ENCODE assay signal across 27 mouse cellular contexts in genomic region chr11:112737071-112737470, GRCm38 (mm10). TPM values are rescaled to one million over a fixed set of nuclear protein-coding genes. Genes with fewer than 3 reads are reported as not detected.
A peak's percentile ranks its signal among the peaks of the same experiment; 100 is the strongest.
DNase-seq lines count a peak whose midpoint lies in the region.
"Had no signal": no experiment of that assay in that cellular context is flagged by ENCODE, and none has a peak within 500 bp of the region (broad histone marks: within the 10 kb centered on the region; RNA-seq: fewer than 3 reads in every experiment).

No protein-coding gene starts in this region.

- peak; percentile 26 for DNase-seq in embryo, embryonic 10 days (ENCODE audit: low spot score)
- DNase-seq in embryo, embryonic 9.5 days (ENCODE audit: extremely low spot score), result no peak
- DNase-seq in NIH3T3 (ENCODE audit: low read depth), result peak; percentile 61
- peak; percentile 67 for DNase-seq in embryonic facial prominence, embryonic 10.5 days (ENCODE audit: low spot score)
- no peak for DNase-seq in adipocyte (ENCODE audit: low spot score)
- no peak for DNase-seq in gastrocnemius, postnatal 14 days
- DNase-seq in gastrocnemius, postnatal 36 days, result no peak
- DNase-seq: adrenal gland, adult 2 months; adrenal gland, postnatal 14 days; B cell, adult 2 months; cerebellum, adult 11 months; cerebellum, adult 2 months; cerebellum, adult 9-11 months; cerebellum, postnatal 36 days; gastrocnemius, postnatal 10 days; heart, adult 2 months; heart, postnatal 14 days; kidney, adult 2 months had no signal

- H3K27ac ChIP-seq in embryonic facial prominence, embryonic 10.5 days (replicated peaks), result no peak overlapping the region
- H3K27ac ChIP-seq: forebrain, embryonic 10.5 days; forebrain, embryonic 13.5 days; heart, adult 2 months; heart, embryonic 10.5 days; heart, embryonic 13.5 days; hindbrain, embryonic 12.5 days; hindbrain, embryonic 15.5 days had no signal

- intact Hi-C loops in gastrocnemius, postnatal 14 days (cut with DNase I; ENCODE audit: low total_unique reads), result no loop called here
- intact Hi-C loops in gastrocnemius, postnatal 36 days (cut with DNase I), result no loop called here

- H3K4me1 ChIP-seq in embryonic facial prominence, embryonic 10.5 days, result peaks cover 18% of the 10 kb centered on the region
- H3K4me1 ChIP-seq: heart, embryonic 10.5 days; heart, embryonic 13.5 days; hindbrain, embryonic 12.5 days; hindbrain, embryonic 15.5 days had no signal

- H3K27me3 ChIP-seq in embryonic facial prominence, embryonic 10.5 days (replicated peaks; ENCODE audit: low read depth, poor library complexity, severe bottlenecking), result no peaks in the 10 kb centered on the region
- H3K27me3 ChIP-seq: forebrain, embryonic 13.5 days; heart, embryonic 13.5 days; hindbrain, embryonic 12.5 days; hindbrain, embryonic 15.5 days; Patski had no signal

- no peaks in the 10 kb centered on the region for H3K9me3 ChIP-seq in embryonic facial prominence, embryonic 10.5 days
- H3K9me3 ChIP-seq: forebrain, embryonic 10.5 days; forebrain, embryonic 13.5 days; heart, embryonic 10.5 days; heart, embryonic 13.5 days; hindbrain, embryonic 12.5 days; hindbrain, embryonic 15.5 days had no signal

- 46% methylated on average over 5 of the region's 5 CpGs for WGBS in embryonic facial prominence, embryonic 10.5 days

- no peaks in the 10 kb centered on the region for H3K36me3 ChIP-seq in embryonic facial prominence, embryonic 10.5 days (replicated peaks)
- H3K36me3 ChIP-seq: forebrain, embryonic 10.5 days; heart, embryonic 10.5 days; heart, embryonic 13.5 days; hindbrain, embryonic 12.5 days; hindbrain, embryonic 15.5 days had no signal

- H3K4me3 ChIP-seq in embryonic facial prominence, embryonic 10.5 days, result no peak overlapping the region
- H3K4me3 ChIP-seq: forebrain, embryonic 10.5 days; forebrain, embryonic 13.5 days; heart, adult 2 months; heart, embryonic 10.5 days; heart, embryonic 13.5 days; hindbrain, embryonic 12.5 days; hindbrain, embryonic 15.5 days had no signal

RNA-seq across cellular contexts. Expression of gene Sox9, which starts 45.0 kb away (rescaled TPM):
- polyA plus RNA-seq in embryonic facial prominence, embryonic 10.5 days (2016; fragmentation: Nextera tagmentation; extraction: Ambion mirVana), result 108 and 112 TPM in 2 replicates
- 1 to 10 TPM; 1.7 to 3.2 TPM for total RNA-seq in gastrocnemius, postnatal 14 days (2021)
- total RNA-seq in gastrocnemius, postnatal 36 days (2021), result 1 to 10 TPM; 2.2 to 2.4 TPM
- total RNA-seq: hematopoietic stem cell, adult 5-6 weeks; MEL had no signal

Comparison
In these comparisons a context has a peak if more than half of its experiments do, and no peak if none do; other contexts are left out.
1. DNase-seq: peak in embryo, embryonic 10 days (single experiment), NIH3T3 (single experiment) and embryonic facial prominence, embryonic 10.5 days (single experiment); none in embryo, embryonic 9.5 days (single experiment), adipocyte (single experiment), gastrocnemius, postnatal 14 days (single experiment) and gastrocnemius, postnatal 36 days (0 of 2).